Mouse (Mus musculus) small intestine, adult 2 months (tissue): ENCODE results near the gene Tmem174.

Experiments
- CTCF ChIP-seq: fragments of 200-500 bp; IDR thresholded peaks from 2 replicates; pipeline ENCODE4 v1.5.1; 2012; ENCODE audit warnings: low read depth, mild to moderate bottlenecking, control low read depth, inconsistent platforms, low read length, moderate library complexity, mixed read lengths; ENCODE audit not compliant: insufficient replicate concordance, insufficient read length; ENCODE audit errors: extremely low read depth
- POLR2A ChIP-seq: fragments of 200-500 bp; IDR thresholded peaks from 2 replicates; pipeline ENCODE4 v1.6.1; 2012; ENCODE audit warnings: low read depth, mild to moderate bottlenecking, control low read depth, inconsistent platforms, low read length, moderate library complexity

DNA sequence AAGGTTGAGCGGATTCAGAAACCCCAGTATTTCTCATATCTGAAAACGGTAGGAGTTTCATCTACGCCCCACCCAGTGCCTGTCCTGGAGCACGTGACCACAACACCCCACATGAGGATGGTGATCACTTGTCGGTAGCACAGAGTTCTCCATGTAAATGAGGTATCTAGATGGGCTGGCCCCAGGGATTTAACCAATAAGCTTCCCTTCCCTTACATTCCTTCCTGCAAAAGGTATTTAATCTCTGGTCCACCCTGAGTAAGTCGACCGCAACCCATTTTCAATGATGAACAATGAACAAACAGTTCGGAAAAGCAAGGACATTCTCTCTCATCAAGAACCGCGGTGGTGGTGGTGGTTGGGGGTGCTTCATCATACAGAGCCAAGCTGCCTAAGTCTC lies 12.7 kb downstream of the Tmem174 start:
- TF ChIP-seq CTCF = no peak
- TF ChIP-seq POLR2A = no peak
